Mouse (Mus musculus): ENCODE measurements at regions not wholly inside any gene's neighbourhood (a gene's known extent, or its start where the extent isn't known, plus 50 kb on each side); places are given as distances from the start of the nearest gene placed in this dataset.

DNA sequence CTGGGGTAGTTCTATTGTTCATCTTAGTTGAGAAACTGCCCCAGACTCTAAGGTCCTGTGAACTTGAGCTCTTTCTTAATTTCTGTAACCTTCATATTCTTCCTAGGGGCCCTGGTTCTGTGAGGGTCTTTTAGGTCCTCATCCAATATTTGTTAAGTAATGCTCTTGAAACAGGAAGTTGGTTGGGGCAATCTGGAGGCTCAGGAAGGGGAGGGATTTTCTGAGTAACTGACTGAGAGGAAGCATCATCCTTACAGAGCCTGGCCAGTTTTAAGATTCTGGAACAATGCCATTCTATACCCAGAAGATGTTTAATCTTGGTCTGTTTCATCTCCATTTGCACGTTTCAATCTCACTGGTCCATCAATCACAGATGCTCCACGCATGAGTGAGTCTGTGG lies 435.6 kb upstream of the Gm26657 start:
- H3K27me3 ChIP-seq = no peaks in the 10 kb centered on the region
- H3K4me3 ChIP-seq = no peak overlapping the region
- no peaks in the 10 kb centered on the region for H3K9me3 ChIP-seq
- H3K27ac ChIP-seq = no peak overlapping the region
- no peak overlapping the region for H3K9ac ChIP-seq
- no peaks in the 10 kb centered on the region for H3K4me1 ChIP-seq (replicated peaks)
- no peak for ATAC-seq (ENCODE audit: low FRiP score)
- H3K36me3 ChIP-seq = no peaks in the 10 kb centered on the region
- H3K4me2 ChIP-seq = no peak overlapping the region
- WGBS = 38% methylated on average over 2 of the region's 2 CpGs

DNA sequence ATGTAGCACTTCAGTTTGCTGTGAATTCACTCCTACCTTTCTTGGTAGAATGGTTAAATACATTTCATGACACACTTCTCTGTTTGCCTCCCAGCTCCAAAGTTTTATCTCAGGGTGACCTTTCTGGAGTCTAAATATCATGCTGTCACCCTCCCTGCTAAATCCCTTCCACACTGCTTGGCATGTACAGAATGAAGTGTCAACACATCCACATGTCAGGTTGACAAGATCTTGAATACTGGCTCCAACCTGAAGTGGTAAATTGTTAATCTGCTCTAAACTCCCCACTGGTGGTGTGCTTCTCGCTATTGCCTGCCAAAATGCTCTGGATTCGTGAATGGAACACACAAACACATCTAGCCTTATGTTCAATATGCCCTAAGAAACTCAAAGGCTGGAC lies 451.9 kb upstream of the Gm26657 start:
- Histone ChIP-seq H3K4me1 (replicated peaks) (no peaks in the 10 kb centered on the region), H3K4me2 (no peak overlapping the region), H3K9me3 (no peaks in the 10 kb centered on the region), H3K27ac (no peak overlapping the region), H3K27me3 (no peaks in the 10 kb centered on the region), H3K9ac (no peak overlapping the region), H3K36me3 (no peaks in the 10 kb centered on the region), H3K4me3 (no peak overlapping the region)
- 85% methylated on average over 2 of the region's 2 CpGs for WGBS
- ATAC-seq (ENCODE audit: low FRiP score) = no peak

- Histone ChIP-seq H3K4me3 (no peak overlapping the region), H3K27ac (no peak overlapping the region), H3K36me3 (no peaks in the 10 kb centered on the region), H3K27me3 (no peaks in the 10 kb centered on the region), H3K9me3 (no peaks in the 10 kb centered on the region), H3K4me2 (no peak overlapping the region), H3K4me1 (replicated peaks) (no peaks in the 10 kb centered on the region), H3K9ac (no peak overlapping the region)
- no peak for ATAC-seq (ENCODE audit: low FRiP score)
- 85% methylated on average over 2 of the region's 2 CpGs for WGBS
Measured at GRCm38 (mm10) chr4:56284490-56284889, 455.4 kb upstream of the Gm26657 start.

DNA sequence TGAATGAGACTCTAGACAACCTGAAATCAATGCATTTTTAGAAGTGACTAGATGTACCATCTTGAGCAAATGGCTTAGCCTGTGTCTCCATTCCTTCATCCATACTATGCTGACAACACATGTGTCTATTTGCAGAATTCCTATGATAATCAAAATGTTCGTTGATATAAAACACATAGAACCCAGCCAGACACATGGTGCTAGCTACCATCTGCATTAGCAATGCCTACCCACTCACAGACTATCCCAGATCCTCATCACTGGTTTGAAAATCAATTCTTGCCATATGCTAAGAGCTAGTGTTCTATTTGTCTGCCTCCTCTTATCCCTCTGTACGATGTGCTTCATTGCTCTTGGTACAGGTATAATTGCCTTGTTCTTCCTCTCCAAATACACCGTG lies 464.0 kb upstream of the Gm26657 start:
- Histone ChIP-seq H3K4me1 (replicated peaks) (no peaks in the 10 kb centered on the region), H3K9ac (no peak overlapping the region), H3K27me3 (no peaks in the 10 kb centered on the region), H3K4me2 (no peak overlapping the region), H3K4me3 (no peak overlapping the region), H3K36me3 (no peaks in the 10 kb centered on the region), H3K9me3 (no peaks in the 10 kb centered on the region), H3K27ac (no peak overlapping the region)
- 77% methylated on average over 3 of the region's 3 CpGs for WGBS
- ATAC-seq (ENCODE audit: low FRiP score) = no peak

GRCm38 (mm10) chr4:56271390-56271789 lies 468.5 kb upstream of the Gm26657 start:
- no peak overlapping the region for H3K9ac ChIP-seq
- ATAC-seq (ENCODE audit: low FRiP score) = no peak
- H3K4me1 ChIP-seq (replicated peaks) = no peaks in the 10 kb centered on the region
- H3K4me2 ChIP-seq = no peak overlapping the region
- H3K4me3 ChIP-seq = no peak overlapping the region
- H3K36me3 ChIP-seq = no peaks in the 10 kb centered on the region
- WGBS = 100% methylated on average over 4 of the region's 4 CpGs
- H3K27ac ChIP-seq = no peak overlapping the region
- no peaks in the 10 kb centered on the region for H3K9me3 ChIP-seq
- no peaks in the 10 kb centered on the region for H3K27me3 ChIP-seq

DNA sequence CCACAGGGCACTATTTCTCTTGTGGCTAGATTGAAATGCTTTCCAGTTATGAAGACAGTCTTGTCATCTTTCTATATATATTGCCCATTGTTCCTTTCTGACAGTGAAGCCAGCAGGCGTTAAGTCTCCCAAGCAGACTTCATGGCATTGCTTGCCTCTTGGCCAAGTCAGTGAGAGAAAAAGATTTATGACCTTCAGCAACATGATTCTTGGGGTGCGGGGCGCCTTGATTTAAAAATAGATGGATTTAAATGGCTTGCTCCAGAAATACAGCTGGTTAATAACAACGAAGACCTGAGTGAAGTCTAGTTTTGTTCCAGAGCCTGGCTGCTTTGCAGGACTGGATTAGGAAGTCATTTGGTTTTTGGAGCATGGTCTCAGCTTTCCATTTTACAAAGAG lies 475.2 kb upstream of the Gm26657 start:
- Histone ChIP-seq H3K4me2 (no peak overlapping the region), H3K9ac (no peak overlapping the region), H3K4me1 (replicated peaks) (no peaks in the 10 kb centered on the region), H3K27me3 (no peaks in the 10 kb centered on the region), H3K36me3 (no peaks in the 10 kb centered on the region), H3K9me3 (no peaks in the 10 kb centered on the region), H3K4me3 (no peak overlapping the region), H3K27ac (no peak overlapping the region)
- ATAC-seq (ENCODE audit: low FRiP score) = no peak
- 85% methylated on average over 4 of the region's 4 CpGs for WGBS

DNA sequence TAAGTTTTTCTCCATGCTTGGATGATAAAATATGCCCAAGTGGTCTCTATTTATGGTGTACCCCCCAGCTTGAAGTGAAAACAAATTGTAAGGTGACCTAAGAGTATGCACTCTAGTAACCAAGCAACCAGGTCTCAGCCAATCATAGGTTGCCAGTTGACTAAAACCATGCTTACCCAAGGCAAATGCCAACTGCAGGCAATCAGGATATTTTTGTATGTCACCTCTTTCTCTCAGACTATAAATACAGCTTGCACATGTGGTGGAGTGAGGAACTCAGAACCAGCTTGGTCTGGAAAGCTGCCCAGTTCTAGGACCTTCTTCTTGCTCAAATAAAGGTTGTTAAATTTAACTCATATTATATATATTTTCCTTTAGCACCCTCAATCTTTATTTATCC lies 476.0 kb upstream of the Gm26657 start:
- no peak overlapping the region for H3K4me2 ChIP-seq
- H3K9me3 ChIP-seq = no peaks in the 10 kb centered on the region

DNA sequence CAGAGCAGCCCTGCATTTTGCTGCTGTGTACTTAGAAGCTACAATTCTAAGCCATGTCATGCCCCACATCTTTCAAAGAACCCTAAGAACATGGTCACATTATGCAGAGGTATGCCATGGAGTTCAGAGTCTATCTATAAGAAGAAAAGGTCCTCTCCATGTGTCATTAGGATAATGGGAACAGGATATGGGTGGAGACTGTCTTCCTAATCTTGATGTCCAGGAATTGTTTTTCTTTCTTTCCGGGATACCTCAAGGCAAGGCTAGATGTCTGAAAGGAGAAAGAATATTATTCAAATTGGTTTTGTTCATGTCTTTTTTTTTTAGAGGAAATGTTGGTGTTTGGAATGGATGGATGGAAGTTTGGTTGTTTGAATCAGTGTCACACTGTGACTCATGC lies 477.3 kb upstream of the Gm26657 start:
- Histone ChIP-seq H3K4me1 (replicated peaks) (no peaks in the 10 kb centered on the region), H3K4me2 (no peak overlapping the region), H3K4me3 (no peak overlapping the region), H3K9me3 (no peaks in the 10 kb centered on the region), H3K27ac (no peak overlapping the region), H3K36me3 (no peaks in the 10 kb centered on the region), H3K9ac (no peak overlapping the region), H3K27me3 (no peaks in the 10 kb centered on the region)
- no peak for ATAC-seq (ENCODE audit: low FRiP score)
- WGBS = 82% methylated on average over 1 of the region's 1 CpGs

More for the DNA sequence above, 476.0 kb upstream of the Gm26657 start:
- Histone ChIP-seq H3K27ac (no peak overlapping the region), H3K4me3 (no peak overlapping the region), H3K4me1 (replicated peaks) (no peaks in the 10 kb centered on the region), H3K9ac (no peak overlapping the region), H3K36me3 (no peaks in the 10 kb centered on the region), H3K27me3 (no peaks in the 10 kb centered on the region)
- ATAC-seq (ENCODE audit: low FRiP score) = no peak

- H3K9ac ChIP-seq = no peak overlapping the region
- H3K27me3 ChIP-seq = no peaks in the 10 kb centered on the region
- no peak overlapping the region for H3K27ac ChIP-seq
- no peaks in the 10 kb centered on the region for H3K36me3 ChIP-seq
- no peaks in the 10 kb centered on the region for H3K9me3 ChIP-seq
- H3K4me3 ChIP-seq = no peak overlapping the region
- H3K4me1 ChIP-seq (replicated peaks) = no peaks in the 10 kb centered on the region
- no peak overlapping the region for H3K4me2 ChIP-seq
- ATAC-seq (ENCODE audit: low FRiP score) = no peak
- WGBS = 84% methylated on average over 5 of the region's 5 CpGs
Measured at GRCm38 (mm10) chr4:56261992-56262391, 477.9 kb upstream of the Gm26657 start.

GRCm38 (mm10) chr4:56252375-56252774 lies 487.5 kb upstream of the Gm26657 start:
- Histone ChIP-seq H3K4me3 (no peak overlapping the region), H3K4me1 (replicated peaks) (no peaks in the 10 kb centered on the region), H3K36me3 (no peaks in the 10 kb centered on the region), H3K4me2 (no peak overlapping the region), H3K27ac (no peak overlapping the region), H3K9me3 (no peaks in the 10 kb centered on the region), H3K9ac (no peak overlapping the region), H3K27me3 (no peaks in the 10 kb centered on the region)
- ATAC-seq (ENCODE audit: low FRiP score) = no peak
- WGBS = 39% methylated on average over 1 of the region's 1 CpGs

DNA sequence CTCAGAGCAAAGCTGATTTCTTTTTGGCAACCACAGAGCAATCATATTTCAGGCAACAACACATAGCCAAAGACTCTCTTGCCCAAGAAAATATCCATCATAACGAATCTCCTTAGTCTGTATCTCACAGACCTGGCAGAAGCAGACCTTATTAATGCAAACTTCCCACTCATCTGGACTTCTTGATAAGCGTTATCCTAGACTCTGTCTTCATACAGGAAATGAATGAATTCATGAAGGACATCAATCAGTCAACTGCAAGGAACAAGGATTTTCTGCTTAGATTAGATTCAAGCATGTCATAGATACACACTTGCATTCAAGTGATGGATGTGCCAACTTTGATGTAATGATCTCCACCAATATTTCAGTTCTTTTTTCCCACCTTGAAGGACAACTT lies 488.1 kb upstream of the Gm26657 start:
- Histone ChIP-seq H3K4me1 (replicated peaks) (no peaks in the 10 kb centered on the region), H3K4me2 (no peak overlapping the region), H3K27me3 (no peaks in the 10 kb centered on the region), H3K27ac (no peak overlapping the region), H3K9me3 (no peaks in the 10 kb centered on the region), H3K9ac (no peak overlapping the region), H3K36me3 (no peaks in the 10 kb centered on the region), H3K4me3 (no peak overlapping the region)
- WGBS = 88% methylated on average over 2 of the region's 2 CpGs
- no peak for ATAC-seq (ENCODE audit: low FRiP score)

- H3K4me3 ChIP-seq = no peak overlapping the region
- no peak overlapping the region for H3K4me2 ChIP-seq
- H3K9ac ChIP-seq = no peak overlapping the region
- H3K36me3 ChIP-seq = no peaks in the 10 kb centered on the region
- ATAC-seq (ENCODE audit: low FRiP score) = no peak
- no peaks in the 10 kb centered on the region for H3K27me3 ChIP-seq
- 99% methylated on average over 2 of the region's 2 CpGs for WGBS
- no peaks in the 10 kb centered on the region for H3K9me3 ChIP-seq
- no peaks in the 10 kb centered on the region for H3K4me1 ChIP-seq (replicated peaks)
- no peak overlapping the region for H3K27ac ChIP-seq
Measured at GRCm38 (mm10) chr4:56250611-56251010, 489.3 kb upstream of the Gm26657 start.

- Histone ChIP-seq H3K36me3 (no peaks in the 10 kb centered on the region), H3K4me1 (replicated peaks) (no peaks in the 10 kb centered on the region), H3K4me3 (no peak overlapping the region), H3K9me3 (no peaks in the 10 kb centered on the region), H3K27ac (no peak overlapping the region), H3K4me2 (no peak overlapping the region), H3K27me3 (no peaks in the 10 kb centered on the region), H3K9ac (no peak overlapping the region)
- ATAC-seq (ENCODE audit: low FRiP score) = no peak
- 76% methylated on average over 6 of the region's 6 CpGs for WGBS
Measured at GRCm38 (mm10) chr4:56243863-56244262, 496.0 kb upstream of the Gm26657 start.

Measured in hindbrain, embryonic 13.5 days (tissue).